Mouse (Mus musculus) liver, embryonic 11.5 days (tissue): ENCODE results near the gene Mark1. TPM values are rescaled to one million over a fixed set of nuclear protein-coding genes. Genes with fewer than 3 reads are reported as not detected.

ENCODE experiments used
- ATAC-seq: fragments of 200-750 bp; cut with Nextera tagmentation; replicated peaks from 2 replicates; pipeline ENCODE4 v1.8.0; 2017; ENCODE audit warnings: moderate number of reproducible peaks, mild to moderate bottlenecking, moderate TSS enrichment, moderate library complexity; ENCODE audit not compliant: low FRiP score
- DNase-seq: peaks from one replicate; pipeline ENCODE4 v3.0.0-alpha.2; 2017; ENCODE audit warnings: low spot score
- H3K27ac ChIP-seq: fragments of 300-500 bp; sonication (generic); 2 replicates; pipeline ENCODE4 v1.5.1; 2014; ENCODE audit warnings: mild to moderate bottlenecking, low read depth, low read length, control low read depth
- H3K27me3 ChIP-seq: fragments of 300-500 bp; sonication (generic); replicated peaks from 2 replicates; pipeline ENCODE4 v1.6.1; 2014; ENCODE audit warnings: low read length, mixed read lengths; ENCODE audit not compliant: control insufficient read depth, insufficient read depth
- H3K36me3 ChIP-seq: fragments of 300-500 bp; sonication (generic); 2 replicates; pipeline ENCODE4 v1.6.1; 2014; ENCODE audit warnings: mild to moderate bottlenecking, low read length, moderate library complexity, mixed read lengths; ENCODE audit not compliant: control insufficient read depth, insufficient read depth
- H3K4me1 ChIP-seq: fragments of 300-500 bp; sonication (generic); replicated peaks from 2 replicates; pipeline ENCODE4 v1.6.1; 2014; ENCODE audit warnings: low read length, mixed read lengths; ENCODE audit not compliant: control insufficient read depth, insufficient read depth
- H3K4me2 ChIP-seq: fragments of 300-500 bp; sonication (generic); 2 replicates; pipeline ENCODE4 v1.6.1; 2014; ENCODE audit warnings: mild to moderate bottlenecking, control low read depth, moderate library complexity
- H3K4me3 ChIP-seq: fragments of 300-500 bp; sonication (generic); 2 replicates; pipeline ENCODE4 v1.5.1; 2014; ENCODE audit warnings: low read depth, low read length, control low read depth
- H3K9ac ChIP-seq: fragments of 300-500 bp; sonication (generic); 2 replicates; pipeline ENCODE4 v1.6.1; 2014; ENCODE audit warnings: low read depth, low read length, control low read depth
- H3K9me3 ChIP-seq: fragments of 300-500 bp; sonication (generic); 2 replicates; pipeline ENCODE4 v1.6.1; 2016; ENCODE audit warnings: low read length, inconsistent platforms, mixed read lengths; ENCODE audit not compliant: control insufficient read depth
- WGBS: fragments of 180-500 bp; shearing (Covaris S2); extraction: QIAGEN DNeasy Blood & Tissue Kit; methylation state at CpG from one replicate; pipeline ENCODE4 v1.1.7; 2014; 5-methylcytosine and 5-hydroxymethylcytosine counted together
- polyA plus RNA-seq: library from polyadenylated mRNA; unstranded; fragments of >200 nt; fragmentation: Nextera tagmentation; extraction: Ambion mirVana; gene quantifications from 2 replicates; pipeline ENCODE4 v1.2.1, GENCODE M21; 2014

The Mark1 gene
- polyA plus RNA-seq, 1 experiment from 2014 or later, result 1.0 TPM

- ATAC-seq, result no peak
- no peaks in the 10 kb centered on the region for H3K27me3 ChIP-seq
Observed at GRCm38 (mm10) chr1:184918227-184918888, 81.0 kb downstream of the Mark1 start.

GRCm38 (mm10) chr1:184912336-184912735 lies 87.0 kb downstream of the Mark1 start:
- Histone ChIP-seq H3K4me2 (no peak overlapping the region), H3K9me3 (no peaks in the 10 kb centered on the region), H3K36me3 (peaks cover 3% of the 10 kb centered on the region; the same call in 1 of the 2 replicates), H3K9ac (no peak overlapping the region), H3K4me3 (no peak overlapping the region), H3K27ac (no peak overlapping the region), H3K27me3 (no peaks in the 10 kb centered on the region), H3K4me1 (no peaks in the 10 kb centered on the region)
- 90% methylated on average over 18 of the region's 18 CpGs for WGBS
- no peak for ATAC-seq
- DNase-seq, result no peak

More at GRCm38 (mm10) chr1:184918227-184918888, 81.0 kb downstream of the Mark1 start:
- Histone ChIP-seq H3K9ac (no peak overlapping the region), H3K9me3 (no peaks in the 10 kb centered on the region), H3K4me3 (no peak overlapping the region), H3K4me1 (no peaks in the 10 kb centered on the region), H3K4me2 (no peak overlapping the region), H3K36me3 (no peaks in the 10 kb centered on the region), H3K27ac (no peak overlapping the region)
- no peak for DNase-seq
- WGBS, result 71% methylated on average over 5 of the region's 5 CpGs

DNA sequence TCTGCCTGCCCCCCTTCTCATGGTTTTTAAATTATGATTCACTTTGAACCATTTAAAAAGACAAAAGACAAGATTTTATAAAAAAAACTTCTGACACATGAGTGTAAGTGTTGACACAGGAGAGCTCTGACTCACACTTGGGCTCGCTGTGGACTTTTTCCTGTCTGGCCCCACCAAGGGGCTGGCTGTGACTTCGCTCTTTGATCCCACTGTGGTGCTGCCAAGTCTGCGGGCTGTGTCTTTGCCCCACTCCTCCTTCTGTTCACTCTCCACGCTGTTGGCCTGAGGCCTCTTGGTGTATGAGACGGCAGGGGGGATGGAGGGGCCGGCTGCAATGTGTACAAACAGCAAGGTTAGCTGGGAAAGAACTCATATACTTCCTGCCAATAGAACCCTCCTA lies 87.5 kb downstream of the Mark1 start:
- WGBS, result 80% methylated on average over 6 of the region's 6 CpGs
- Histone ChIP-seq H3K4me1 (no peaks in the 10 kb centered on the region), H3K4me2 (no peak overlapping the region), H3K27me3 (no peaks in the 10 kb centered on the region), H3K4me3 (no peak overlapping the region), H3K27ac (no peak overlapping the region), H3K36me3 (peaks cover 3% of the 10 kb centered on the region; the same call in 1 of the 2 replicates), H3K9ac (no peak overlapping the region), H3K9me3 (no peaks in the 10 kb centered on the region)
- no peak for ATAC-seq
- DNase-seq, result no peak

DNA sequence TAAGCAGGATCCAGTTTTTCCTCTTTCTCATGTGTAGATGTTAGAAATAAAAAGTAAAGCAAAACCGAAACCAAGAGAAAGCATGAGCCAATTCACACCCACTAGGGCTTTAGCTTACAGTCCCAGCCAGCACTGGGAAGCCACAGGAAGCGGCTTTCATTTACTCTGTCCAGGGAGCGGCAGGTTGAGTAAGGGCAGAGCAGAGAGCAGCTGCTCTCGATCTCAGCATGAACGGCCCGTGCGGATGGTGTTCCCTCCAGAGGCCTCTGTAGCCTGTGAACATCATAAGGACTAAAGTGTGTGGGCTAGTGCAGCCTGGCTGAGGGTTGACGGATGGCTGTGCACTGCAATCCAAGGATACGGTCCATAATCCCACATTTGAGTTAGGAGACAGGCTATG lies 90.8 kb downstream of the Mark1 start:
- H3K4me3 ChIP-seq, result no peak overlapping the region
- no peaks in the 10 kb centered on the region for H3K27me3 ChIP-seq
- ATAC-seq (no peak), DNase-seq (no peak)
- 75% methylated on average over 9 of the region's 9 CpGs for WGBS
- H3K9ac ChIP-seq, result no peak overlapping the region
- H3K9me3 ChIP-seq, result no peaks in the 10 kb centered on the region
- H3K4me1 ChIP-seq, result no peaks in the 10 kb centered on the region
- H3K27ac ChIP-seq, result no peak overlapping the region
- H3K36me3 ChIP-seq, result peaks cover 3% of the 10 kb centered on the region; the same call in 1 of the 2 replicates
- H3K4me2 ChIP-seq, result no peak overlapping the region

DNA sequence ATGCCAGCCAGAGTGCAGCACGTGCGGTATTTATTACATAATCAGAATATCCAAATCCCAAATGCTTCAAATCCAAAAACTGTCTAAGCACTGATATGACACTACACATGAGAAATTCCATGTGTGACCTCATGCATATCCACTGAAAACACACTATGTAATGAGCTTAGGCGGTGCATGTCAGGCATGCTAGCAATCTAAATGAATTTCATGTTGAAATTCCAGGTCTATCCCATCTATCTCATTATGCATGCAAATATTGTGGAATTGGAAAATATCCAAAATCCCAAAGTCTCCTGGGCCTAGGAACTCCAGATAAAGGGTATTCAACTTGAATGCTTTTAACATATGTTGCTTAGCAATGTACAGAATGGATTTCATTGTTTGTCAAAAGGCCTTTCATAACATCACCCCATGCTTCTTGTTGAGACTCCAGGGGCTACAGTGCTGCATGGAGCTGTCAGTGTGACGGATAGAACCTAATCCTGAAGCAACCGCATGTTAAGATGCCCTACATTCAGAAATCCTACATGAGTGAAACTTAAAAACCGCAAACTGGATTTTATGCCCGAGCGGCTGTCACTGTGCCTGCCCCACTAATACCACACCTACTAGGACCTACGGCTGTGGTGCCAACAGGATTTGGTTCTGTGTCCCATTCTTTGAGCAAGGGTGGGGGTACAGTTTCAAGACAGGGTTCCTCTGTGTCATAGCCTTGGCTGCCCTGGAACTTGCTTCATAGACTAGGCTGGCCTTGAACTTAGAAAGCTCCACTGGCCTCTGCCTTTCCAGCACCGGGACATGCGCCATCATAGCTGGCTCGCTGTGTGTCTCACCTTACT lies 93.2 kb downstream of the Mark1 start:
- Histone ChIP-seq H3K9ac (no peak overlapping the region), H3K4me1 (no peaks in the 10 kb centered on the region), H3K4me3 (no peak overlapping the region), H3K4me2 (no peak overlapping the region), H3K36me3 (peaks cover 3% of the 10 kb centered on the region; the same call in 1 of the 2 replicates), H3K27me3 (no peaks in the 10 kb centered on the region), H3K27ac (no peak overlapping the region), H3K9me3 (no peaks in the 10 kb centered on the region)
- no peak for ATAC-seq
- 90% methylated on average over 12 of the region's 12 CpGs for WGBS
- no peak for DNase-seq

- Histone ChIP-seq H3K9me3 (no peaks in the 10 kb centered on the region), H3K27me3 (no peaks in the 10 kb centered on the region), H3K9ac (no peak overlapping the region), H3K36me3 (no peaks in the 10 kb centered on the region), H3K4me1 (no peaks in the 10 kb centered on the region), H3K27ac (no peak overlapping the region), H3K4me2 (no peak overlapping the region), H3K4me3 (no peak overlapping the region)
- WGBS, result 80% methylated on average over 19 of the region's 19 CpGs
- ATAC-seq, result no peak
- no peak for DNase-seq
Observed at GRCm38 (mm10) chr1:184905371-184905770, 94.0 kb downstream of the Mark1 start.

- Histone ChIP-seq H3K4me2 (no peak overlapping the region), H3K36me3 (no peaks in the 10 kb centered on the region), H3K9ac (no peak overlapping the region), H3K4me1 (no peaks in the 10 kb centered on the region), H3K9me3 (no peaks in the 10 kb centered on the region), H3K27ac (no peak overlapping the region), H3K27me3 (no peaks in the 10 kb centered on the region), H3K4me3 (no peak overlapping the region)
- ATAC-seq (no peak), DNase-seq (no peak)
- WGBS, result 78% methylated on average over 7 of the region's 7 CpGs
Observed at GRCm38 (mm10) chr1:184903697-184904096, 95.7 kb downstream of the Mark1 start.

- no peak for ATAC-seq
- no peak overlapping the region for H3K9ac ChIP-seq
- no peaks in the 10 kb centered on the region for H3K9me3 ChIP-seq
- no peak for DNase-seq
- no peak overlapping the region for H3K27ac ChIP-seq
- H3K36me3 ChIP-seq, result no peaks in the 10 kb centered on the region
- no peaks in the 10 kb centered on the region for H3K27me3 ChIP-seq
- no peaks in the 10 kb centered on the region for H3K4me1 ChIP-seq
- 79% methylated on average over 7 of the region's 7 CpGs for WGBS
- H3K4me2 ChIP-seq, result no peak overlapping the region
- no peak overlapping the region for H3K4me3 ChIP-seq
Observed at GRCm38 (mm10) chr1:184902886-184903285, 96.5 kb downstream of the Mark1 start.
